Mouse (Mus musculus) limb, embryonic 14.5 days (tissue): ENCODE measurements around the gene Tagln2. TPM values are rescaled to one million over a fixed set of nuclear protein-coding genes. Genes with fewer than 3 reads are reported as not detected.
A peak's percentile ranks its signal among the peaks of the same experiment; 100 is the strongest.

Experiments used
- ATAC-seq: fragments of 200-750 bp; cut with Nextera tagmentation; 2 replicates; pipeline ENCODE4 v1.8.0; 2017; ENCODE audit warnings: low read depth, moderate number of reproducible peaks, moderate TSS enrichment; ENCODE audit not compliant: low FRiP score
- DNase-seq: peaks from one replicate; pipeline ENCODE4 v3.0.0-alpha.2; 2015; ENCODE audit warnings: low spot score
- H3K27ac ChIP-seq: fragments of 300-500 bp; sonication (generic); replicated peaks from 2 replicates; pipeline ENCODE4 v1.5.1; 2014; ENCODE audit warnings: low read depth, mild to moderate bottlenecking, low read length, moderate library complexity, mixed read lengths
- H3K27me3 ChIP-seq: fragments of 300-500 bp; sonication (generic); 2 replicates; pipeline ENCODE4 v1.6.1; 2014; ENCODE audit warnings: low read length, mixed read lengths; ENCODE audit not compliant: control insufficient read depth, insufficient read depth
- H3K36me3 ChIP-seq: fragments of 300-500 bp; sonication (generic); 2 replicates; pipeline ENCODE4 v1.6.1; 2014; ENCODE audit warnings: mild to moderate bottlenecking, low read length, moderate library complexity, mixed read lengths; ENCODE audit not compliant: control insufficient read depth, insufficient read depth
- H3K4me1 ChIP-seq: fragments of 300-500 bp; sonication (generic); 2 replicates; pipeline ENCODE4 v1.6.1; 2014; ENCODE audit warnings: antibody characterized with exemption, low read length, mixed read lengths; ENCODE audit not compliant: control insufficient read depth, insufficient read depth
- H3K4me2 ChIP-seq: fragments of 300-500 bp; sonication (generic); replicated peaks from 2 replicates; pipeline ENCODE4 v1.6.1; 2014; ENCODE audit warnings: low read depth, mild to moderate bottlenecking, low read length, moderate library complexity; ENCODE audit not compliant: severe bottlenecking
- H3K4me3 ChIP-seq: fragments of 300-500 bp; sonication (generic); replicated peaks from 2 replicates; pipeline ENCODE4 v1.5.1; 2014; ENCODE audit warnings: low read length
- H3K9ac ChIP-seq: fragments of 300-500 bp; sonication (generic); 2 replicates; pipeline ENCODE4 v1.6.1; 2014; ENCODE audit warnings: mild to moderate bottlenecking, low read depth, low read length, moderate library complexity; ENCODE audit not compliant: severe bottlenecking
- H3K9me3 ChIP-seq: fragments of 300-500 bp; sonication (generic); 2 replicates; pipeline ENCODE4 v1.6.1; 2016; ENCODE audit warnings: low read length; ENCODE audit not compliant: control insufficient read depth
- POLR2A ChIP-seq: fragments of 200-500 bp; IDR thresholded peaks from 2 replicates; pipeline ENCODE4 v1.8.0; 2012; ENCODE audit warnings: inconsistent platforms, mild to moderate bottlenecking, moderate library complexity, borderline replicate concordance; ENCODE audit not compliant: insufficient read depth, insufficient read length; ENCODE audit errors: extremely low read depth
- WGBS: fragments of 180-500 bp; shearing (Covaris S2); extraction: QIAGEN DNeasy Blood & Tissue Kit; methylation state at CpG from one replicate; pipeline ENCODE4 v1.1.7; 2014; 5-methylcytosine and 5-hydroxymethylcytosine counted together
- polyA plus RNA-seq, 2 experiments: library from polyadenylated mRNA; depleted of rRNA in 1 of 2; stranded (reverse) in 1 of 2; unstranded in 1 of 2; fragments of >200 nt; fragmentation: Nextera tagmentation in 1 of 2; extraction: Ambion mirVana in 1 of 2; gene quantifications; 2 replicates each; pipeline versions ENCODE4 v1.2.1 to v1.2.3; 2012 to 2014

The Tagln2 gene
- polyA plus RNA-seq, 2 experiments, result 134 to 155 TPM

- Histone ChIP-seq H3K27me3 (no peaks in the 10 kb centered on the region), H3K4me3 (no peak overlapping the region), H3K9ac (no peak overlapping the region)
Measured at GRCm38 (mm10) chr1:172549717-172550116, 49.9 kb downstream of the Tagln2 start.

GRCm38 (mm10) chr1:172550551-172550951, 50.7 kb downstream of the Tagln2 start:
- 5% methylated on average over 8 of the region's 8 CpGs for WGBS
- H3K27ac ChIP-seq, result no peak overlapping the region
- TF ChIP-seq POLR2A, result no peak
- H3K4me1 ChIP-seq, result peaks cover 17% of the 10 kb centered on the region
- H3K4me2 ChIP-seq, result peak overlapping the region; percentile 46
- DNase-seq (peak; percentile 76), ATAC-seq (peak; percentile 84)
- H3K27me3 ChIP-seq, result no peaks in the 10 kb centered on the region
- no peaks in the 10 kb centered on the region for H3K9me3 ChIP-seq
- H3K9ac ChIP-seq, result no peak overlapping the region
- no peaks in the 10 kb centered on the region for H3K36me3 ChIP-seq
- peak overlapping the region; percentile 21 for H3K4me3 ChIP-seq

More at GRCm38 (mm10) chr1:172549717-172550116, 49.9 kb downstream of the Tagln2 start:
- Histone ChIP-seq H3K36me3 (no peaks in the 10 kb centered on the region), H3K27ac (no peak overlapping the region), H3K4me1 (peaks cover 17% of the 10 kb centered on the region), H3K9me3 (no peaks in the 10 kb centered on the region), H3K4me2 (peak overlapping the region; percentile 46)
- no peak for DNase-seq
- TF ChIP-seq POLR2A, result no peak
- ATAC-seq, result no peak
- 9% methylated on average over 8 of the region's 8 CpGs for WGBS

- 0 out of 2 replicates have a peak, but pooled peaks have one; percentile 24 for ATAC-seq
- peaks cover 17% of the 10 kb centered on the region for H3K4me1 ChIP-seq
- peak overlapping the region; percentile 46 for H3K4me2 ChIP-seq
- no peaks in the 10 kb centered on the region for H3K27me3 ChIP-seq
- no peaks in the 10 kb centered on the region for H3K36me3 ChIP-seq
- H3K9ac ChIP-seq, result no peak overlapping the region
- no peaks in the 10 kb centered on the region for H3K9me3 ChIP-seq
- TF ChIP-seq POLR2A, result no peak
- no peak overlapping the region for H3K27ac ChIP-seq
- H3K4me3 ChIP-seq, result peak overlapping the region; percentile 21; the same call in 1 of the 2 replicates
- 51% methylated on average over 7 of the region's 7 CpGs for WGBS
- peak; percentile 49 for DNase-seq
Measured at GRCm38 (mm10) chr1:172551009-172551408, 51.2 kb downstream of the Tagln2 start.

GRCm38 (mm10) chr1:172552623-172553022, 52.8 kb downstream of the Tagln2 start:
- no peak for TF ChIP-seq POLR2A
- no peak for DNase-seq
- H3K9ac ChIP-seq, result no peak overlapping the region
- no peak overlapping the region for H3K4me2 ChIP-seq
- no peak overlapping the region for H3K27ac ChIP-seq
- H3K4me1 ChIP-seq, result peaks cover 17% of the 10 kb centered on the region
- no peak overlapping the region for H3K4me3 ChIP-seq
- no peaks in the 10 kb centered on the region for H3K36me3 ChIP-seq
- H3K27me3 ChIP-seq, result no peaks in the 10 kb centered on the region
- 44% methylated on average over 1 of the region's 1 CpGs for WGBS
- ATAC-seq, result no peak
- H3K9me3 ChIP-seq, result no peaks in the 10 kb centered on the region

- Histone ChIP-seq H3K9me3 (no peaks in the 10 kb centered on the region), H3K36me3 (no peaks in the 10 kb centered on the region), H3K4me1 (peaks cover 6% of the 10 kb centered on the region), H3K4me3 (no peak within 1 kb of the TSS), H3K9ac (no peak within 1 kb of the TSS), H3K4me2 (no peak within 1 kb of the TSS), H3K27me3 (peaks cover 2% of the 10 kb centered on the region; the same call in 1 of the 2 replicates), H3K27ac (no peak within 1 kb of the TSS)
- no peak for ATAC-seq
- WGBS, result 73% methylated on average over 11 of the region's 11 CpGs
- no peak for DNase-seq
- TF ChIP-seq POLR2A, result no peak
Measured at GRCm38 (mm10) chr1:172555638-172556037, 55.8 kb downstream of the Tagln2 start, which contains the start of gene Vsig8. Gene Vsig8, plus strand, starts transcription at chr1:172555938.

Other genes starting within 250 kb of the Tagln2 start
- 0.03 TPM in 1 of 2 replicates, not detected in the other for gene Atp1a4, start 241.6 kb upstream of the Tagln2 start, polyA plus RNA-seq (2012; rRNA removed)
- not detected in 2 replicates for gene Atp1a4, start 241.6 kb upstream of the Tagln2 start, polyA plus RNA-seq (2014; fragmentation: Nextera tagmentation; extraction: Ambion mirVana)
- 71.4 and 86.4 TPM in 2 replicates for gene Igsf8, start 238.4 kb upstream of the Tagln2 start, polyA plus RNA-seq (2012; rRNA removed)
- gene Igsf8, start 238.4 kb upstream of the Tagln2 start, polyA plus RNA-seq (2014; fragmentation: Nextera tagmentation; extraction: Ambion mirVana), result 49.8 and 50.1 TPM in 2 replicates
- 11.3 and 13.5 TPM in 2 replicates for gene Atp1a2, start 202.0 kb upstream of the Tagln2 start, polyA plus RNA-seq (2012; rRNA removed)
- 1.7 and 1.8 TPM in 2 replicates for gene Atp1a2, start 202.0 kb upstream of the Tagln2 start, polyA plus RNA-seq (2014; fragmentation: Nextera tagmentation; extraction: Ambion mirVana)
- gene Kcnj9, start 170.7 kb upstream of the Tagln2 start, polyA plus RNA-seq (2012; rRNA removed), result 0.01 and 0.08 TPM in 2 replicates
- gene Kcnj9, start 170.7 kb upstream of the Tagln2 start, polyA plus RNA-seq (2014; fragmentation: Nextera tagmentation; extraction: Ambion mirVana), result not detected in 2 replicates
- gene Kcnj10, start 158.8 kb upstream of the Tagln2 start, polyA plus RNA-seq (2012; rRNA removed), result 0.14 and 0.18 TPM in 2 replicates
- 0.03 and 0.12 TPM in 2 replicates for gene Kcnj10, start 158.8 kb upstream of the Tagln2 start, polyA plus RNA-seq (2014; fragmentation: Nextera tagmentation; extraction: Ambion mirVana)
- gene Pigm, start 123.5 kb upstream of the Tagln2 start, polyA plus RNA-seq (2012; rRNA removed), result 9.6 and 11.8 TPM in 2 replicates
- 6.7 and 7.6 TPM in 2 replicates for gene Pigm, start 123.5 kb upstream of the Tagln2 start, polyA plus RNA-seq (2014; fragmentation: Nextera tagmentation; extraction: Ambion mirVana)
- 0.49 and 0.64 TPM in 2 replicates for gene Slamf9, start 24.7 kb upstream of the Tagln2 start, polyA plus RNA-seq (2012; rRNA removed)
- 0.51 and 0.75 TPM in 2 replicates for gene Slamf9, start 24.7 kb upstream of the Tagln2 start, polyA plus RNA-seq (2014; fragmentation: Nextera tagmentation; extraction: Ambion mirVana)
- 62.0 and 85.1 TPM in 2 replicates for gene Igsf9, start 18.3 kb upstream of the Tagln2 start, polyA plus RNA-seq (2012; rRNA removed)
- 29.6 and 35.0 TPM in 2 replicates for gene Igsf9, start 18.3 kb upstream of the Tagln2 start, polyA plus RNA-seq (2014; fragmentation: Nextera tagmentation; extraction: Ambion mirVana)
- 0.70 and 1.3 TPM in 2 replicates for gene Cfap45, start 20.8 kb downstream of the Tagln2 start, polyA plus RNA-seq (2012; rRNA removed)
- 0.97 and 0.98 TPM in 2 replicates for gene Cfap45, start 20.8 kb downstream of the Tagln2 start, polyA plus RNA-seq (2014; fragmentation: Nextera tagmentation; extraction: Ambion mirVana)
- gene Vsig8, start 55.9 kb downstream of the Tagln2 start, polyA plus RNA-seq (2012; rRNA removed), result 0.23 and 0.49 TPM in 2 replicates
- 0.30 and 0.40 TPM in 2 replicates for gene Vsig8, start 55.9 kb downstream of the Tagln2 start, polyA plus RNA-seq (2014; fragmentation: Nextera tagmentation; extraction: Ambion mirVana)
- 0.30 and 0.74 TPM in 2 replicates for gene Slamf8, start 90.5 kb downstream of the Tagln2 start, polyA plus RNA-seq (2012; rRNA removed)
- 0.28 TPM in 1 of 2 replicates, not detected in the other for gene Slamf8, start 90.5 kb downstream of the Tagln2 start, polyA plus RNA-seq (2014; fragmentation: Nextera tagmentation; extraction: Ambion mirVana)
- gene Fcrl6, start 102.5 kb downstream of the Tagln2 start, polyA plus RNA-seq (2012; rRNA removed), result 1.4 and 1.5 TPM in 2 replicates
- 0.72 and 1.5 TPM in 2 replicates for gene Fcrl6, start 102.5 kb downstream of the Tagln2 start, polyA plus RNA-seq (2014; fragmentation: Nextera tagmentation; extraction: Ambion mirVana)
- gene Dusp23, start 132.9 kb downstream of the Tagln2 start, polyA plus RNA-seq (2012; rRNA removed), result 13.5 and 17.2 TPM in 2 replicates
- 11.3 and 12.9 TPM in 2 replicates for gene Dusp23, start 132.9 kb downstream of the Tagln2 start, polyA plus RNA-seq (2014; fragmentation: Nextera tagmentation; extraction: Ambion mirVana)
- gene Crp, start 198.0 kb downstream of the Tagln2 start, polyA plus RNA-seq (2012; rRNA removed), result 0.04 TPM in 1 of 2 replicates, not detected in the other
- not detected in 2 replicates for gene Crp, start 198.0 kb downstream of the Tagln2 start, polyA plus RNA-seq (2014; fragmentation: Nextera tagmentation; extraction: Ambion mirVana)